Mouse (Mus musculus) urinary bladder, postnatal 14 days (tissue): ENCODE data around the gene Spaca4.
A peak's percentile ranks its signal among the peaks of the same experiment; 100 is the strongest.

Experiments used
- DNase-seq: peaks from one replicate; pipeline ENCODE4 v3.0.0; 2021; ENCODE audit warnings: low spot score

Spaca4 gene

DNA sequence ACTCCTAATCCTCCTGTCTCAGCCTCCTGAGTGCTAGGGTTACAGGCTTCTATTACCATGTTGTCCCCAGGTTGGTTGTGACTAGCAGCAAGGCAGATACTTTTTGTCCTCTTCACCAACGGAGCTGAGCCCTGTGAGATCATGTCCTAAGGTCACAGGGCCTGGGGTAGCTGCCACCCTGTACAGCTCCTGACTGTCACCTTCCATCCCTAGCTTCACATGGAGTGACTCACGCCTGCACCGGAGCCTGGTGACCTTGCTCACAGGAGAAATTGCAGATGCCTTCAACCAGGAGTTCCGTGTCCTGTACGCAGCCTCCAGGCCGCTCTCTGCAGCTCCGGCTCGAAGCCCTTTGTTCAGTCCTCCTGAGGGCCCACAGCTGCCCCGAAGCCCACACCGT lies 806 bp upstream of the Spaca4 start:
- no peak for DNase-seq

DNA sequence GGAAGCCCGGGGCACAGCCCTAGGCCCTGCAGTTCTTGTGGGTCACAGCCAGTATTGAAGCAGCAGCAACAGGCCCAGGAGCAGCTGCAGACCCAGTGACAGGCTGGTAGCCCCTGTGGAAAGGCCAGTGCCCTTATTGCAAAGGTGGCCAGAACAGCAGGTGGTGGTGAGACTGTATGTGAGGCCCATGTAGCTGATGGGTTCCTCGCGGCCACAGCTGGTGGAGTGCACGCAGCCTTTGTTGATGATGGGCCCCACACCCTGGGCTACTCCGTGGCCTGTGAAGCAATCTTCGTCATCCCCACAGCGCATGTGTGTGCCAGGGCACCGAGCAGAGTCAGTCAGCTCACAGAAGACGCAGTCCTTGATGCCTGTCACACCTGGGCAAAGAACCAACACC lies 462 bp downstream of the Spaca4 start:
- DNase-seq: no peak

DNA sequence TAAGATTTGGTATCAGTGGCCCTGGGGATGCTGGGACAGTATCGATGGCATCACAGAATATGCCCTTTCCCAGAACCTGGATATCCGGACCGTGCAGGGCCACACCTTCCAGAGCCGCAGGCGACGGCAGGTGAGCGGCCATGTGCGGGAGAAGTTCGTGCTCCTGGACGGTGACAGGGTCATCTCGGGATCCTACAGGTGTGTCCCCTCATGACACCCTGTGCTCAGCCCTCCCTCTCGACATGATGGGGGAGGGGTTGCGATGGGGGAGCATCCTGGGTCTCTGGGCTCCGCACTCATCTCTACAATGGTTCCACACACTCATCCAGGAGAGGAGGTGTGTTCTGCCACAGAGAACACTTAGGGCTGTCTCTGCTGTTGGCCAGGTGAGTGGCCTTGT lies 1.8 kb downstream of the Spaca4 start:
- DNase-seq: no peak

DNA sequence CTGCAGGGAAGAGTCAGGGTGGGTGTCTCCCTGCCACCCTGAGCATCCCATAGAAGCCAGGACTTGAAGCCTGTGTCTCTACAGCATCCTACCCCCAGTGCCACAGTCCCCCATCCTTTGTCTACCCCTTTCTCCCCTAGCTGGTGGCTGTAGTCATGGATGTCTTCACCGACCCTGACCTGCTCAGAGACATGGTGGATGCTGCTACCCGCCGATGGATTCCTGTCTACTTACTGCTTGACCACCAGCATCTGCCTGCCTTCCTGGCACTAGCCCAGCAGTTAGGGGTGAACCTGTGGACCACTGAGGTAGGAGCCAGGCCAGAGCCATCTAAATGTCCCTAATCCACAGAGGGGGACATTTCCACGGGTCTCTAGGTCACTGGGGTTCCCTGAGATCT lies 2.3 kb downstream of the Spaca4 start:
- DNase-seq: no peak

DNA sequence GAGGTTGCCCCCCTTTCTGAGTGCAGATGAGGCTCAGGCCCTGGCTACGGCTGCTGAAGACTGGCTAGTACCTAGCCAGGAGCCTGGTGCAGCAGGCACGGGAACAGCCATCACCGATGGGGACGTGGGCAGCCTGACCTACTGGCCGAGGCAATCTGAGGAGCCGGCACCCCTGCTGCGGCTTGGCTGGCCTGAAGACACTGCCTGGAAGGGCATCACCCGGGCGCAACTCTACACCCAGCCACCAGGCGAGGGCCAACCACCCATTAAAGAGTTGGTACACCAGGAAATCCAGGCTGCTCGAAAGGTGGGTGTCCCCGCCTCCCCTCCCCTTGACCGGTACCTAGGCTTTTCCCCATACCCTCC lies 3.3 kb downstream of the Spaca4 start:
- DNase-seq: no peak

DNA sequence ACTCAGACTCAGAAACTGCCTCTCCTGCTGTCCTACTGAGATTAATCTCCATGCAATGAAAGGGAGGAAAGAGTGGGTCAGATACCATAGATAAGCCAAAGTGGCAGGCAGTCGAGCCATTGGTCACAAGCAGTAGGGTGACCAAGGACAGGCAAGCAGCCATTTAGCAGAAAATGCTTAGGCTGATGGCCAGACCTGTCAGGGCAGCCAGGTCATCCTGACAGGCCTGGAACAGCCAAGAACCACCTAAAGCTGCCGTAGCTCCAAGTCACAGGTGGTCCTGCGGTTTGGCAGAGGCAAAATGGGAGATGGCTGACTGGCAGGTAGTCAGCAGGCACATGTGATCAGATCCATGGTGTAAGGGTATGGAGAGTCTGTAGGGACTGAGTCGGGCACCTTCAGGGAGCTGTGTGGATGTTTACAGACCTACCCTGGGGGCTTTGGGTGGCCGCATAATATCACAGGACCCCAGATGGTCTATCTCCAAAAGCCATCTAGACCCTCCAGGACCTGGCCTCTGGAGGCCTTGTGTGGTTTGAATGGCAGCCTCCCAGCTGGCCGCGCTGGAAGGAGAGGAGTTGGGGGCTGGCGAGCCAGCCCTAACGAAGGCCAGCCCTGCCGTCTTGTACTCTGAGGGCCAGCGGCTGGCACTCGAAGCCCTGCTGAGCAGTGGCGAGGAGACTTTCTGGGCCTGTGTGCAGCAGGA lies 3.8 kb downstream of the Spaca4 start:
- no peak for DNase-seq

DNA sequence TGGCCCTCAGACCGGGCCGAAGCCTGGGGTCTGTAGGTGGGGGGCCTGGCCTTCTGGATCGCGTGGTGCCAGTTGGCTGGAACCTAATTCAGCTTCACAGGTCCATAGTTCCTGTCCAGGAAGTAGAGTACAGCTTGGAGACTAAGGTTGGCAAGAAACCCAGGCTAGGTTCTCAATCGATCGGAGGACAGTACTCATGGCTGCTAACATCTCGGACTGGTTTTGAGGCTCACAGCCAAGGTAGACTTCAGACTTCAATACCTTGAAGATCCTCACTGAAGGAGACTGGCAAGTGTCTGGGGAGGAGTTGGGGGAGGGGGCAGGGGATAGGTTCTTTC lies 4.4 kb downstream of the Spaca4 start:
- no peak for DNase-seq

DNA sequence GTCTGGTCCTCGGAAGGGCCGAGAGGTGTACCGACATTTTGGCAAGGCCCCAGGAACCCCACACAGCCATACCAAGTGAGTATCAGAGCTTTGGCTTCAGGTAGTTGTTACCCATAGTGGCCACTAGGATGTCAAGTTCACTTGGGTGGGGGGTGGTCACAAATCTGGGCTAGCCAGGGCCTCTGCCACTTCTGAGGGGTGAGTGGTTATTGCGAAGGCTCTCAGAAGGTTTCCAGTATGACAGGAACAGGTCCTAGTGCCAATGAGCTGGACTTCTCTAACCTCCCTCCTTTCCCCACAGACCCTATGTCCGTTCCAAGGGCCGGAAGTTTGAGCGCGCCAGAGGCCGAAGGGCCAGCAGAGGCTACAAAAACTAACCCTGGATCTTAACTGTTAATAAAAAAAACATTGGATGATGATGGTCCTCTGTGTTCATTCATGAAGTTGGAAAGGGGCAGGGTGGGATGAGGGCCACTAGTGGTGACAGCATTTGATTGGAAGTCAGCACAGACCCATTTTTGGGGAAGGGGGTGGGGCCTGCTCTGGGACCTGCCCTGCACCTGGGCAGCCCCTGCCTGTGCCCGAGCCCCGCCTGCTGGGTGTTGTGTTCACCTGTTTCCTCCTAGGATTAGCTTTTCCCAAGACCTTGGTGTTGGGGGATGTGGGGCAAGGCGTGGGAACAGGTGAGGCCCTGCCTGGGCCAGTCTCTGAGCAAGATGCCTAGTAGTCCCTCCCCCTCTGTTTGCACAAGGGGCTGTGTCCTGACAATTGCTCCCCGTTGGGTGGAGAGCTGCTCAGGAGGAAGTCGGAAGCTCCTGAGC lies 5.0 kb downstream of the Spaca4 start, which contains the start of gene Fam83e:
Gene Fam83e (plus strand): TSS at position 800 of the 821 bp plus-strand sequence.
- no peak for DNase-seq

DNA sequence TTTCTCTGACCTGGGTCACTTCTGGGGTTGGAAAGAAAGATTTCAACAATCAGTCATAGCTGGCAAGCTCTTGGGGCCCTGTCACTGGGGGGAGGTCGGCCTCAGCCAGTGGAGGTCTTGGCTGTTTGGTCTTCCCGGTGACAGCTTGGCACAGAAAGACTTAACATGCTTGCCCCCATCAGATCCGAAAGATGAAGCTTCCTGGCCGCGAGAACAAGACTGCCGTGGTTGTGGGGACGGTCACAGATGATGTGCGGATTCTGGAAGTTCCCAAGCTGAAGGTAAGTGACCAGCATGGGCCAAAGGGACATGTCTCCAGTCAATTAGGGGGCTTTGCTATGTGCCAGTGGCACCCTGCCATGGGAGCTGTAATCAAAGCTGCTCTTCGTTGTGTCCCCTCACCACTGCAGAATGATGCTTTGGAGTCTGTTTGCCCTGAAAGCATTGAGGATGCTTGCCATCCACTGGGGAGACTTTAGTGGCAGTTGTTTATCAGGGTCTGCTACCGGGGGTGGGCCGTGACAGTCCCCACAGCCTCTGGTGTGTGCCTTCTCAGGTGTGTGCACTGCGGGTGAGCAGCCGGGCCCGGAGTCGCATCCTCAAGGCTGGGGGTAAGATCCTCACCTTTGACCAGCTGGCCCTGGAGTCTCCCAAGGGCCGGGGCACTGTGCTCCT lies 5.7 kb downstream of the Spaca4 start:
- DNase-seq: no peak

DNA sequence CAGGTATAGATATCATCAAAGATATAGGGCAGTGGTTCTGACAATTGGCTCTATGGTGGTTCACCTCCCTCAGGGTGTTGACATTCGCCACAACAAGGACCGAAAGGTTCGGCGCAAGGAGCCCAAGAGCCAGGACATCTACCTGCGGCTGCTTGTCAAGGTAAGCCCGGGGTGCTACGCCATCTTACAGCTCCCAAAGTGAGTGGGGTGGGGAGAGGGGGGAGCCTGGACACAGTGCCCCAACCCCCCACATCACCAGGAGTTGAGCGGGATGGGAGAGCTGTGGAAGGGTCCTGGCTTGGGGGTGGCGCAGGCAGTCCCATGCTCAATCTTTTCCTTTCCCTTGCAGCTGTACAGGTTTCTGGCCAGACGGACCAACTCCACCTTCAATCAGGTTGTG lies 6.4 kb downstream of the Spaca4 start:
- DNase-seq: no peak

DNA sequence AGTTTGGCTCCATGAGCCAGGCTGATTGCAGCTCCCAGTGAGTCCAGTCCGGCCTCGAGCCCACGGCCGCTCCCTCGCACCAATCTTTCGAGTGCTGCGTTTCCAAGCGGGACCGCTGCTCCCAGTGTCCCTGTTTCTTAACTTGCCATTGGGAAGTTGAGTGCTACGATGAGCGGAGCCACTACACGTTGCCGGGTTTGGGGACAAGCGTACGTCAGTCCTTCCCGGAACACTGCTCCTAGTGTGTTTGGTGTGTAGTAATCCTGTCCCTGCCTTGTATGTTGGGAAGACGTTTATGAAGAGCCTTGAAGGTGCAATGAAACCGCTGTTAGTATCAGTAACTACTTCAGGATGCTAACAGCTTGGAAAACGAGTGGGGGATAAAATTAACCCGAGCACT lies 7.3 kb downstream of the Spaca4 start:
- no peak for DNase-seq

DNA sequence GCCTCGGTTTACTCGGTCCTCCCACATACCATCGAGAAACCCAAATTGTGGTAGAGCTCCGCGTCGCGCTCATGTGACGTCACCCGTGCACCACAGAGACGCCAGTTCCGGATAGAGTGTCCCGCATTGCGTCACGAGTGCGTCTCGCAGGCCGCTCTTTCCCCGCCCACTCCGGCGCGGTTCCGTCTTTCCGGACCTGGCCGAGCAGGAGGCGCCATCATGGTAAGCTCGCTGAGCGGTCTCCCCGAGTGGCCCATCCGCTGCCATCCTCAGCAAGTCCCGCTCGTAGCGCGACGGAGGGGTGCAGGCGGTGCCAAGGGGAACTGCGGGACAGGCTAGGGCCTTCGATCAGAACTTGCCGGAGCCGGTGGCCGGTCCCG lies 7.7 kb downstream of the Spaca4 start, which contains the start of gene Sphk2:
Gene Sphk2 (minus strand): TSS at position 85 of the 380 bp plus-strand sequence.
- DNase-seq: peak; percentile 99

DNA sequence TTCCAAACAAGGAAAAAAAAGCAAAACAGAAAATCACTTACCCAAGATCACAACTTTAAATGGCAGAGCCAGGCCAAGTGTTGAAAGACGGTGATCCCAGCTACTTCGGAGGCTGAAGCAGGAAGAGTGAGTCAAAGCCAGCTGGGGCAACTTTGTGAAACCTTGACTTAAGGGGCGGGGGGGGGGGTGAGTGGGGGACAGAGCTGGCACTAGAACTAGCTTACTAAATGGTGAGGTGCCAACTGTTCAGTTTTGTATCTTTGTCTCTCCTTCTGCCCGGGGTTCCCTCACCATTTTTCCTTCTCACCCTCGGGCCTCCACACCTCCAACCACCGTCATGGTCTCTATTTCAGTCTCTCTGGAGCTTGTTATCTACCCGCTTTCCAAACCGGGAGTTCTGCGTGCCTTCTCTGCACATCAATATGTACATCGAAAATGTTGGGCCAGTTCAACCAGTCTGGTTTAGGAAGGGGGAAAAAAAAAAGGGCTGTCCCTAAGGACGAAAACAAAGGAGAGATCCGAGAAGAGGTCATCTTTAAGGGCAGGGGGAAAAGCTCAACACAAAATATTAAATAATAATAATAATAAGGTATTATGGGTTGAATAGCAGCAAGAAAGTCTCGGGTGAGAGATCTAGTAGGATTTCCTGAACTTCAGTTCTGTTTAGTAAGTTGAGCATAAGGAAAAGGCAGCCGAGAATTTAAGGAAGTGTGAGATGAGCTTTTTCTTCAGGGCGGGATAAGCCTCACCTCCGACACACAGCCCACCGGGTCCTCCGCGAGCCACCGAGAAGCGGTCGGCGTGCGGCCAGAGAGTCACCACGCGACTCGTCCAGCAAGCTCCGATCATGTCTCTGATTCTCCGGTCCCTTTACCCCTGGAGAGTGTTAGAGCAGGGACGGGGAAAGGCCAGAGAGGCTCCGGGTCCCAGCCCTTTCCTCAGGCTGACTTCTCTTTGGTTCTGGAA lies 8.4 kb downstream of the Spaca4 start:
- DNase-seq: no peak

DNA sequence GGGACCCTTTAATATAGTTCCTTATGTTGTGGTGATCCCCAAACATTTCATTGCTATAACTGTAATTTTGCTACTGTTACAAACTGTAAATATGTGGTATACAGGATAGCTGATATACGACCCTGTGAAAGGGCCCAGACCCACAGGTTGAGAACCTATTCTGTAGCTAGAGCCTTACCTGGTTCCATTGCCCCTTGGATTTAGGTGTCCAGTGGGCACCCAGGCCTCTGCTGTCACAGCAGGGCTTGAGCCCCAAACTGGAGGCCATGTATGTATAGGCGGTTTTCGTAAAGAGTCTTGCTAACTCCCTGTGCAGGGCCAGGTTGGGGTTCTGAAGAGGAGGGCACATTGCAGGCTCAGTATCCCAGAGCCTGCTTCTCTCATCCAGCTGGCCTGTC lies 9.2 kb downstream of the Spaca4 start:
- no peak for DNase-seq

DNA sequence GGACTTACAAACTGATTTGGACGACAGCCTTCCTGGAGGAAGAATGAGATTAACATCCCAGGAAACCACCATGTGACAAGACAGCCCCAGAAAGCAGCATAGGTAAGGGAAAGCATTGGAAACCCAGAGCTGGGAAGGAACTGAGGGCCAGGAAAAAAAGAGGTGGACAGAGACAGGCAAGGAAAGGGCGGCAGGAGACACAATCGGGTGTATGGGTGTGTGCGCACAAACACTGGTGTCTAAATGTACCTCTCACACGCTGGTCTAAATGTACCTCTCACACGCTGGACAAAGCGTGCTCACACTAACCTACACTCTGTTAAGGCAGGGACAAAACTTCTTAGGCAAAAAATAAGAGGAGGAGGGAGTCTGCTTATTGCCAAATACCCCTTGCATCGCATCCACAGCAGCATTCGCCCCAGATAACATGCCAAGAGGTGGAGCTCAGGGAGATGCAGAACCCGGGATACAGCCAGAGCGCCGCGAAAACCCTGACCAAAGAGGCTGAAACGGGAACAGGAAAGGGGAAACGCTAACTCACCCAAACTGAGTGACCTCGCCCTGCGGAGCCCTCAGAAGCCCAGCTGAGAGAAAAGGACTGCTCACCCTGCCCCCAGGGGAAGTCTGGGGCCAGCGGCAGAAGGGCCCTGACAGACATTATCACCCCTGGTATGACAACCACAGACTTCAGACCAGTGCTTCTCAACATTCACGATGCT lies 9.7 kb downstream of the Spaca4 start:
- DNase-seq: no peak

DNA sequence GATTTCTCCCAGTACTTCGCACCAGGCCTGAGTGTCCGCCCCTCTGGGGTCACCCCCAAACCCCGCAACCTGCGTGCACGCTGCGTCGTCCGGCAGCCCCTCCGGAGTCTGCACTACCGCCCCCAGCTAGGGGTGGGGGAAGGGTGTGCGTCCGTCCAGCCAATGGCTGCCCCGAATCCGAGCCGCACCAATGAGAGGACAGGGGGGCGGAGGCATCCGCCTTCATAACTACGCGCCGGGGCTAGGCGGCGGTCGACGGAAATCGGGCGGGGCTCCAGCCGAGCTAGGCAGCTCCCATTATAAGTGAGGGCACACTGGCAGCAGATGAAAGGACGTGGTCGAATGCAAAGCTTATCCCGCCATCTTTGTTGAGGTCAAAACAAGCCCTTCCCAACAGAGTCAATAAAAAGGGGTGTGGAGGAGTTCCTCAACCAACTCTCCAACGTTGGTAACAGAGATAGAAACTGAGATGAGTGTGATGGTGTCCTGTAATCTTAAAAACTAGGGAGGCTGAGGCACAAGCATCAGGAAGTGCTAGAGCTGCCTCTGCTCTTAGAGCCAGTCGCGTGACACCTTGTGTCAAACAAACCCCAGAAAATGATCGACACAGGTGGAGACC lies 10.4 kb downstream of the Spaca4 start, which contains the start of gene Rpl18:
Gene Rpl18 (plus strand): TSS at position 368 of the 619 bp plus-strand sequence.
- DNase-seq: peak; percentile 98

DNA sequence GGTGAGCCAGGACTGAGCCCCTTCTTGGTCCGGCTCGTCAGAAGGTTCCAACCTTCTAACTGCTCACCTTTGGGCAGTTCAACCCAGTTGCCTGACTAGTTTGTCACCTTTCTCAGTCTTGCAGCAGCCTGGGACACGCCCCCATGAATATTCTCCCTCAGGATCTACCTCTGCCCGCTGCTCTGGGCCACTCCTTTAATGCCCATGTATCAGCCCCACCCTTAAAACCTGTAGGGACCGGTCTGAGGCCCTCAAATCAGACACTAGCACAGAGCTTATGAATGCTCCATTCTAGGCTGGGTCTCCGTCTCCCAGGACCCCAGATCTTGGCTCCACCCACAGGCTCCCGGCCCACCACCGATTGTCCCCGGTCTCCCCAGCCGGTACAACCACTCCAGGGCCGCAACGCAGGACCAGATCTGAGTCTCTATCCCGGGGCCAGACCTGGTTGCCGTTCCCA lies 11.0 kb downstream of the Spaca4 start:
- peak; percentile 79 for DNase-seq

DNA sequence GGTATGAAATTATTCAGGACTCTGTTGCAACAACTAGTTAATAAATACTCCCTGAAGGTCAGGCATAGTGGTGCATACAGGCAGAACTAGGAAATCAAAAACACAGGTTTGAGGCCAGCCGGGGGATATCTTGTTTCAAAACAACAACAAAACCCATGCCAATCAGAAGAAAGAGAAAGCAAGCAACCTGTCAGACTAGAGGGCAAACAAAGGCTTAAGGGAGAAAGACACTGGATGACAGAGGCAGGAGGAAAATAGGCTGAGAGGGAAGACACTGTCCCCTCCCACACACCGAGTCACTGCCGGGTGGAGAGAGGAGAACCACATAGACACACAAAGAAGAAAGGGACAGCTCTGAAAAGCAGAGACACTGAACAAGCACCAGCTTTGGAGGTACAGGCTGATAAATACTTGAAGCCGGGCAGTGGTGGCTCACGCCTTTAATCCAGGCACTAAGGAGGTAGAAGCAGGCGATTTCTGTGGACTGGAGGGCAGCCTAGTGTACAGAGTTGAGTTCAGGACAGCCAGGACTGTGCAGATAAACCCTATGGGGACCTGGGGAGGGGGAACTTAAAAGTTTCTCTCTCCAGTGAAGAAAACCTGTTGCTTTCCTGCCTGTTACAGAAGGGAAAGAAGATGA lies 11.6 kb downstream of the Spaca4 start:
- DNase-seq: no peak

DNA sequence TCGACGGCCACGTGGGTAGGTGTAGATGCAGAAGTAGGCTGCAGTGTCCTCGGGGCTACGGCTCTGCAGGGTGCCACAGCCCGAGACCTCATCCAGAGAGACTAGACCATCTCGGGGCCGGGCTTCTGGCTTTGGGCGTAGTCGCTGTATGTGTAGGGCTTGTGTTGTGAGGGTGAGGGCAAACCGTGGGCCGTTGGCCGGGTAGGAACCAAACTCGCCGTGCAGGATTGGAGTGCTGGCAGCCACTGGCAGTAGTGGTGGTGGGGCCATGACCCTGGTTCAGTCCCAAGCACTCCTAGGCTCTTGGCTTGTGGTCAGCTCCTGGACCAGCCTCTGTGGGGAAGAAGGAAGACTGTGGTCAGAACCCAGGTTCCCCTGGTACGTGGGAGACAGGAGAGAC lies 12.2 kb downstream of the Spaca4 start:
- no peak for DNase-seq
